Mouse (Mus musculus) megakaryocyte, adult 5-6 weeks (primary cell): ENCODE data around the gene Slamf9. TPM values are rescaled to one million over a fixed set of nuclear protein-coding genes. Genes with fewer than 3 reads are reported as not detected.

Experiments
- ATAC-seq: 2 replicates; pipeline ENCODE4 v1.8.0; 2016; ENCODE audit warnings: mild to moderate bottlenecking, inconsistent platforms; ENCODE audit not compliant: poor library complexity, severe bottlenecking
- total RNA-seq, 2 experiments: library from RNA; stranded (forward) in 1 of 2; stranded (reverse) in 1 of 2; fragments of 153-499, 151-499 nt in 1 of 2; fragments of 221-1000, 200-1000 nt in 1 of 2; gene quantifications; 2 replicates each; pipeline versions ENCODE4 v1.2.3 to v1.2.4; 2015 to 2017

The Slamf9 gene
- total RNA-seq (2015): 2.3 and 3.1 TPM in 2 replicates
- total RNA-seq (2017): 0.11 and 1.5 TPM in 2 replicates

DNA sequence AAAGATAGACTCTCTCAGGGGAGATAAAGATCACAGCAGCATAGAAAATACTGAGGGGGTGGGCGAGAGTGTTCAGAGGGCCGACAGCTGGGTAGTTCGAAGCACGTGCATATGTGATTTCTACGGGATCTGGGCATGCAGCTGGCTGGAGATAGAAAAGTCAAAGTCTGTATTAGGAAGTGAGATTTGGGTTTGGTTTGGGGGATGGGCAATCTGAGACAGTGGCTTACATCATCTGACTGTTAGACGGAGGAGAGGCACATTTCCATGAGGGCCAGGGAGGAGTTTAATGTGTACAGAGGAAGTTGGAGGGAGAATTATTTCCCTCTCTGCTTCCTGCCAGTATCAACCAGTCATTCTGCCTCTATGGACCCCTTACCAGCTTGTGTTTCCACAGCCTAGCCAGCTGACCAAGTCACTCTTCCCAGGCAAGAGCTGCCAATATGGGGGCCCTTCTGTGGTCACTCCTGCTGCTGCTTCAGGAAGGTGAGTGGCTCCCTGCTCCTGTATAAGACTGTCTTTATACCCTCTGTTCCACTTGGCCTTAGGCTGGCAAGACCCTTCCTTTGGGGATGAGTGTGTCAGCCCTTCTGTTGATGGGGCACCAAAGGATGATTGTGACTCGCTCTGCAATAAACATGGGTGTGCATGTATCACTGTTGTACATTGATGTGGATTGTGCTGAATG, at the start of gene Slamf9:
TSS of gene Slamf9 (plus strand) at position 305 of the 688 bp plus-strand sequence.
- peak; percentile 91 for ATAC-seq

DNA sequence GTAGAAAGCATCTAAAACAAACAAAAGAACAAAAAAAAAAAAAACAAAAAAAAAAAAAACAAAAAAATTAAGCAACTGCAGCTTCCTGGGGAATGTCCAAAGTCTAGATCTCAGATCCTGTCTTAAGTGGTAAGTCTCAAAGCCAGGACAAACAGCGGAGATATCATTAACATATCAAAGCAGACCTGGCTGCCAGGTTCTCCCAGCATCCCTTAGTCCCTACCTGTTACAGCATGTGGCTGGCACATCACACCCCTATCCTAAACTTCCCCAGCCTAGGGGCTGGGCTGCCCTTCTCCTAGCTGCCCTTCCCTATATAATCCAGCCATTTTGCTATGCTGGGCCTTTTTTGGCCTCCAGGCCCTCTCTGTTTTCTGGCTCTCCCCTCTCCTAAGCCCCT, 48.7 kb upstream of the Slamf9 start:
- ATAC-seq: no peak

DNA sequence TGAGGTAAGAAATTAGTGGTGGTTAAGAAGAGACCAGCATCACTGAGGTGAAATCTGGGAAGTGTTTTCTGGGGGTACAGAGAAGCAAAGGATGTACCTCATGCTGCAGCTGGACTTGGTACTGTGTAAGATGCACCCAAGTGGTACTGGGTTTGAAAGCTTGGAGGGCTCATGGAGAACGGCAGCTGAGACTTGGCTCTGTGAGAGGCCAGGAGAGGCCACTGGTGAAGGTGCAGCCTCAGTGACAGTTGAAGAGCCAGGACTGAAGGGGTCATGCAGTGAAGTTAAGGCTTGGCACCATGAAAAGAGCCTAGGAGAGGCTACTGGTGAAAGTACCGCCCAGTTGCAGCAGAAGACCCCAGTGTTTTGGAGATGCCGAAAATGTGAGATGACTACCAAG, 47.3 kb upstream of the Slamf9 start:
- no peak for ATAC-seq

DNA sequence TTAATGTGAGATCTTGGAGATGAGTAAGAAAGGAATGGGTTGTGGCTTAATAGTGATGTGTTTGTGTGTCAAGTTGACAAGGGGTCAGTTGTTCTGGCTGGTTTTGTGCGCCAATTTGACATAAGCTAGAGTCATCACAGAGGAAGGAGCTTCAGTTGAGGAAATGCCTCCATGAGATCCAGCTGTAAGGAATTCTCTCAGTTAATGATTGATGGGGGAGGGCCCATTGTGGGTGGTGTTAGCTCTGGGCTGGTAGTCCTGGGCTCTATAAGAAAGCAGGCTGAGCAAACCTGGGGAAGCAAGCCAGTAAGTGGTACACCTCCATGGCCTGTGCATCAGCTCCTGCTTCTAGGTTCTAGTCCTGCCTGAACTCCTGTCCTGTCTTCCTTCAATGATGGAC, 46.5 kb upstream of the Slamf9 start:
- ATAC-seq: no peak

DNA sequence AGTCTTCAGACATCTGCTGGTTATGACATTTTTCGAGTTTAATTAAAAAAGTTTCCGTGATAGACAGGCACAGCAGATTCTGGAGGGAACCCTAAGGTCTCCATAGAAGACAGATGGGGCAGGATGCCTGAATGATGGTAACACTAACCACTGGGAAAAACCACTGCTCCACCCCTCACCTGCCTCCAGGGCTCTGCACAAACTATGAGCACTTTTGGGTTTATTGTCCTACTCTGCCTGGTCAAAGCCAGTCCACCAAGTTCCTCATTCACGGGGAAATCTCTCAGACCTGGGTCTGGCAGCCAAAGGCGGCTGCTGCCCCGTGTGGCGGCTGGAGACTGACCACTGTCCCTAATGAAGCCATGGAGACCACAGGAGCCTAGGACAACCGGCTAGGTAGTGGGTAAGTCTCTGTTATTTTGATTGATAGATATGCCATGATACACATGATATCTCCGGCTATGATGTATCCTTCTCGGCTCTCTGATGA, 44.4 kb upstream of the Slamf9 start:
- peak; percentile 10; the same call in 1 of the 2 replicates for ATAC-seq

DNA sequence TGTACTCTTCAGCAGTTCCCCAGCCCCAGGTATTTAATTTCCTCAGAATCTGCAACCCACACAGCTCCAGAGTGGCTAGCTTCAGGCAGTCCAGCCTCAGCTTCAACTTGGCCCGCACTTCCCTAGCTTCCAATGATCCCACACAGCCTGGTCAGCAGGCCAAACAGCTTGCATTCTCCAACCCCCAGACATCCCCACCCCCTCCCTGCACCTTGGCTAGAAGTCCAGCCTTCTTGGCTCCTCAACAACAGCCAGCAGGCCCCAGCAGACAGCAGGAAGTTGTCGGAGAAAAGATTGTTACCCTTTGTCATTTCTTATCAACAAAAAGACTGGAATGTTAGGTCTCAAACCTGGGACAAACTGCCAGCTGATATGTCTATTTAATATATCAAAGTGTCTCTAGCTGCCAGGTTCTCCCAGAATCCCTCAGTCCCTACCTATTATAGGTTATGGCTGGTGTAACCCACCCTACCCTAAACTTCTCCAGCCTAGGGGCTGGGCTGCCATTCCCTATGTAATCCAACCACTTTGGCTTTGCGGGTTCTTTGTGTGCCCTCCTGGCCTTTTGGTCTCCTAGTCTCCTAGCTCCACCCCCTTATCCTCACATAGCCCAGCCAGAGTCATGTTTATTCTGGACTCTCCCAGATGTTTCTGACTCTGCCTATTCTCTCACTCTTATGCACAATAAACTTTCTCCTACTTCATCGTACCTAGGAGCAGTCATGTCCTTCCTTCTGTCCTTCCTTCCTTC, 43.1 kb upstream of the Slamf9 start:
- no peak for ATAC-seq

DNA sequence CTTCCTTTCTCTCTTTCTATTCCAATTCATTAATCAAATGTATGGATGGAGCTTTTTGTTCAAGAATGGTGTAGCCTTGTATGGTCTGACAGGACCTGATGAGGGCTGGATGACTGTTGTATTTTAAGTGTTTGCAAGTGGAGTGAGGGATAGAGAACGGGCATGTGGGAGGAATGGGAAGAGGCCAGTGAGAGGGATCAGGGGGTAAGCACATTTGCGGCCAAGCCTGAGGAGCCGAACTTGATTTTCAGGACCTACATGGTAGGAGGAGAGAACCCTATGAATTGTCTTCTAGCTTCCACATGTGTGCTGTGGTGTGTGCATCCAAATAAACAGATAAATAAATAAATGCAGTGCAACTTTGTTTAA, 42.6 kb upstream of the Slamf9 start:
- ATAC-seq: no peak

DNA sequence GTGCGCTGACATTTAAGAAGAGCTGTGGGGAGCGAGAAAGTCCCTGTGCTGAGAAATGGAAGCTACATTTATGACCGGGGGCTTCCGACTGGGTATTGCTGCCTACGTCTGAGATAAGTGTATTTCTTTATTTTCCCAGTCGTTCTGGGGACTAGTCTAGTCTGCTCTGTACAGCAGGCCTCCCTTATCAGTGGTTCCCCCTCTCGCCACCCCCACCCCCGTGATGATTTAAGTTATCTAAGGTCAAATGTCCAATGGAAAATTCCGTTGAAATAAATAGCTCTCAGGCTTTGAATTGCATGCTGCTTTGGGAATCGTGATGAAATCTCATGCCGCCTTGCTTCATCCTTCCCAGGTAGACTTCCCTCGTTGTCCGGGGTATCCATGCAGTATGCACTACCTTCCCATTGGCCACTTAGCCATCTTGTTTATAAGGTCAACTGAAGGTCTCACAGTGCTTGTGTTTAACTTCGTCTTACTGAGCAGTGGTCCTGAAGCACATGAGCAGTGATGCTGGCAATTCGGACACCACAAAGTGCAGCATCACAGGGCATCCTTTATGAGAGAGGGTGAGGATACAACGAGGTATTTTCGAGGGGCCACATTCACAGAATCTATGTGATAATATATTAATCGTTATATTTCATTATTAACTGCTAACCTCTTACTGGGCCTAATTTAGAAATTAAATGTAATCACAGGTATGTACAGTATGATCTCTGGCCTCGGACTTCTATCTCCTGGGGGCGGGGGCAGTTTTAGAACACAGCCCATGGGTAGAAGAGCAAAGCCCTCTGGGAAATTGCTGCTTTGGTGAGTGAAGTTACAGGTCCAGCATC, 41.9 kb upstream of the Slamf9 start:
- no peak for ATAC-seq

DNA sequence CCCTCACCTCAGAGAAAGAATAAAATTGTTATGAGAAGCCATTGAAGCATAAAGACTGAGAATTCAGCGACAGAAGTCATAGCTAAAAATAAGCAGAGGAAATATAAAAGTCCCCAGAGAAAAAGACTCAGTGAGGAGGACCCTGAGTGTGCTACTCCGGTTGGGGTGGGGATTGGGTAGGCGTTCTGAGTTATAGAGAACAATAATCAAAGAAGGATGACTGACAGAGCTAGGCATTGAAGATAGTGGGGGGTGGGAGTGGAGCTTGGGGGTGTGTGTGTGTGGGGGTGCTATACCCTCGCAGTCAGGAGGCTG, 41.4 kb upstream of the Slamf9 start:
- ATAC-seq: no peak

DNA sequence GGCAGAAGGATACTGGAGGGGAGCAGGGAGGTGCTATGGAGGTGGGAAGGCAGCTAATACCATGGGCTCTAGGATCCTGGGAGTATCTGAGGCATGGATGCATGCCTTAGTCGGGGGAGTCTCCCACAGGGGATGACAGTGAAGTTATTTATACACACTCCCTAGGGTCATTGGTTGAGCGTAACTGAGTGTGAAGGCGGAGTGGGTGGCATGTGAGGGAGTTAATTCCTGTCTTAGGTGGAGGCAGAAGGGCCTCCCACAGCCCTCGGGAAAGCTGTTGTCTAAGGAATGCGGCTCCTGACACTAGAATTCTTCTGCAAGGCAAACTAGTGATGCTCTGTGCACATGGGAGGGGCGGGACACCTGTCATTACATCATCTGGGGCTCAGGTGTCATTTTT, 38.4 kb upstream of the Slamf9 start:
- ATAC-seq: no peak

DNA sequence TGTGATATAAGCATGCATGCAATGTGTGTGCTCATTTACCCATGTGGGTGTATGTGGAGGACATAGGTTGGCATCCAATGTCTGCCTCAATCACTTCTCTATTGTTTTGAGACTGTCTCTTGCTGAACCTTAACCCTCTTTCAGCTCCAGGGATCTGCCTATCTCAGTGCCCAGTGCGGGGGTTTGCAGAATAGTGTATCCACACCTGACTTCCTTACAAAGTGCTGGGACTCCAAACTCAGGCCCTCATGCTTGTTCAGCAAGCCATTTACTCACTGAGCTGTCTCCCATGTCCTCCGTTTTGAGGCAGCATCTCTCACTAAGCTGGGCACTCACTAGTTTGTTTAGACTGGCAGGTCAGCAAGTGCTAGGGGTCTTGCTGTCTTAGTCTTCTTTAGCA, 36.5 kb upstream of the Slamf9 start:
- ATAC-seq: no peak

DNA sequence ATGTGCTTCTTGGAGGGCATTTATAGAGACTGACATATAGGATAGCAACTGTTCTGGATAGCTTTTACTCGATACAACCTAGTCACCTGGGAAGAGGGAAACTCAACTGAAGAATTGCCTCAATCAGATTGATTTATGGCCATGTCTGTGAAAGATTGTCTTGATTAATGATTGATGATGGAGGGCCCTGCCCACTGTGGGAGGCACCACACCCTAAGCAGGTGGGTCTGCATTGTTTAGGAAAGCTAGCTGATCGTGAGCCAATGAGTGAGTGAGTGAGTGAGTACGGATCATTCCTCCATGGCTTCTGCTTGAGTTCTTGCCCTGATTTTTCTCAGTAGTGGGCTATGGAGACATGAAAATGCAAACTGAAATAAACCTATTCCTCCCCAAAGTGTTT, 34.6 kb upstream of the Slamf9 start:
- ATAC-seq: no peak

DNA sequence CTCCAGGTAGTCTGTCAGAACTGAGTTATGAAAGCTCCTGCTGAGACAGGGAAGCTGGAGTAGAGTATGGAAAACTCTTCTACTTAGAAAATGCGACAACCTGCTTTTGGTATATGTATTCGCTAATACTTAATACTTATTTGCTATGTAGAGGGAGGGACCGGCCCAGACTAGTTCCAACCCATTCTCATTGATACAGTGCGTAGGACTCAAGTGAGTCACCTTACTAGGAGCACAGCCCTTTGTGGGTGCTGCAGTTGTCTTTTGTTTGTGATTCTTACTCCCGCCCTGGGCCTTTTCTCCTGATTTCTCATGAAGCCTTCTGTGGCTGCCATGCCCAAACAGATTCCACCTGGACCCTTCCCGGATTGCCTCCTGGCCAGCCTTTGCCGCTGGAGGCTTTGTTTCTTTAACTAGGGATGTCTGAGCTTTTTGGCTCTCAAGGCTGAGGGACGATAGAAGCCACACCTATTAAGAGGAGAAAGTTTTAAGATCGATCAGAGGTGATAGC, 33.2 kb upstream of the Slamf9 start:
- ATAC-seq: no peak

DNA sequence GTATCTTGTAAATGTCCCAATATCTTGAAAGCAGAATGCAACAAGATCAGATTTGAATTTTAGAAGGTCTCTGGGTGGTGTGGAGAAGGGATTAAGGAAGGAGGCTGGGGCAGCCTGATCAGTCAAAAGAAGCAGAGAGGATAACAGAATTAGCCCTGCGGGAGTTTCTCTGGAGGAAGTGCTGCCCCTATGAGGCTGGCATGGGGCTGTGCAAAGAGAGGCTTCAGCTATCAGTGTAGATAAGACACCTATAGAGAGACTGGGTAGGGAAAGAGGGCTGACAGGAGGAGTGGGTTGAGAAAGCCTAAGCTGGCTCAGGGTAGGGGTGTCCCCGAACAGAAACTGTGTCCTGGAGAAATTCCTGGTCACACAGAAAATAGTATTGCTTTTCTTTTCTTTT, 24.9 kb upstream of the Slamf9 start:
- ATAC-seq: no peak

DNA sequence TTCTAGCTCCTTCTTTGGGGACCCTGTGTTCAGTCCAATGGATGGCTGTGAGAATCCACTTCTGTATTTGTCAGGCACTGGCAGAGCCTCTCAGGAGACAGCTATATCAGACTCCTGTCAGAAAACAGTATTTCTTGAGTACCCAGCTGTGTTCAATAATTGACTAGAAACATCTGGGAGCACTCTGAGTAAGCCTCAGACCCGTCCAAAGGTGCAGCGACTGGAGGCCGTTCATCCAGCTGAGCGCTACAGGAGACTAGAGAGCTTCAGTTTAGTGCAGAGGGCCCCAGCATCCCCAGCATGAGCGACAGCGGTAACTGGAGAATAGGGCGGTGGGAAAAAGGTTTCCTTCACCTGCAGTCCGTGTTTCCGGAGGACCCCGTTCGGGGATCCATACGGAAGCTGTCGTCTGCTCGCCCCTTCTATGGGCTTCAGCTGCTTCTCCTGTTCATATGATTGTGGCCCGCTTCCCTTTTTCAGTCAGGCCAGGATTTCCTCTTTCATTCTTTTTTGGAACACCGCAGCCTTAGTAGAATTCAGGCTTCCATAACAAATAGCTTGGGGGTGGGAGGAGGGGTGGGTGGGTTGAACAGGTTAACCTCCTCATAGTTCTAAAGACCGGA, 24.2 kb upstream of the Slamf9 start:
- ATAC-seq: peak; percentile 57

DNA sequence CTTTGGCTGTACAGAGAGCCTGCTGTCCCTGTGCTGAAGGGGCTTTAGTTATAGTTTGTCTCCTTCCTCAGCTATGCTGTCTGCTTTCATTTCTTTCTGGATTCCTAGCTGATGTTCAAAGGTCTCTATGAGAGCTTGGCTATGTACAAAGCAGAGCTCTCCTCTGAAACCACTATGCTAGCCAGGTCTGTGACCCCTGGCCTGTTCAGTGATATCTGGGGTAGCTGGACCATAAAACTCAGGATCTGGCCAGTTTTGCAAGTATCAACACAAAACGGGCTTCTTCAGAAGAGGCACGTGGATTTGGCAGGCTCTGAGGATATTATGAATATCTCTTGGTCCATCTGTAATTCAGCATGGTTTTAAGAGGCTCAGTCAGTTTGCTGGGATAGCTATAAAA, 22.2 kb upstream of the Slamf9 start:
- no peak for ATAC-seq

DNA sequence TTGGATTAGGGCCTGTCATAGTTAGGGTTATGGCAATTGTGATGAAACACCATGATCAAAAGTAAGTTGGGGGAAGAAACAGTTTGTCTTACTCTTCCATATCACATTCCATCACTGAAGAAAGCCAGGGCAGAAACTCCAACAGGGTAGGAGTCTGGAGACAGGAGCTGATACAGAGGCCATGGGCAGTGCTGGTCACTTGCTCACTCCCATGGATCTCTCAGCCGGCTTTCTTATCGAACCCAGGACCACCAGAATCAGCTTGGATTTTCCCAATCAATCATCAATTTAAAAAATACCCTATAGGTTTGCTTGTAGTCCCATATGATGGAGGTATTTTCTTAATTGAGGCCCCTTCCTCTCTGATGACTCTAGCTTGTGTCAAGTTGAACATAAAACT, 21.3 kb upstream of the Slamf9 start:
- no peak for ATAC-seq

DNA sequence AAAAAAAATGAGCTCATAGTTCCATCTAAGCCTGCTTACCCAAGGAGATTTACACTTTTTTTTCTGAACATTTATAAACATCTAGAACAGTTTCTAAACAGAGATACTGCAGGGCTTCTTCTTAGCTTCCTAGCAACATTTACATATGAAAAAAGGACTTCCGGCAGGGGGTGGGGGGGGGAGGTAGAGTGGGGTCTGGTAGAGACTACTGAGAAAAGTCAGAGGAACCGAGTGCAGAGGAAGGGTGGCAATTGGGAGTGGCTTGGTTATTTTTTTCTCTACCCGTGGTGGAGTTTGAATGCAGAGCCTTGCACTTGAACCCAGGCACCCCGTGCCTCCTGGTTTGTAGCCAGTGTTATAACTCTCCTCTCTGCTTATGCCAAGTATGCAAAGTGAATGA, 19.7 kb upstream of the Slamf9 start:
- peak; percentile 43 for ATAC-seq

DNA sequence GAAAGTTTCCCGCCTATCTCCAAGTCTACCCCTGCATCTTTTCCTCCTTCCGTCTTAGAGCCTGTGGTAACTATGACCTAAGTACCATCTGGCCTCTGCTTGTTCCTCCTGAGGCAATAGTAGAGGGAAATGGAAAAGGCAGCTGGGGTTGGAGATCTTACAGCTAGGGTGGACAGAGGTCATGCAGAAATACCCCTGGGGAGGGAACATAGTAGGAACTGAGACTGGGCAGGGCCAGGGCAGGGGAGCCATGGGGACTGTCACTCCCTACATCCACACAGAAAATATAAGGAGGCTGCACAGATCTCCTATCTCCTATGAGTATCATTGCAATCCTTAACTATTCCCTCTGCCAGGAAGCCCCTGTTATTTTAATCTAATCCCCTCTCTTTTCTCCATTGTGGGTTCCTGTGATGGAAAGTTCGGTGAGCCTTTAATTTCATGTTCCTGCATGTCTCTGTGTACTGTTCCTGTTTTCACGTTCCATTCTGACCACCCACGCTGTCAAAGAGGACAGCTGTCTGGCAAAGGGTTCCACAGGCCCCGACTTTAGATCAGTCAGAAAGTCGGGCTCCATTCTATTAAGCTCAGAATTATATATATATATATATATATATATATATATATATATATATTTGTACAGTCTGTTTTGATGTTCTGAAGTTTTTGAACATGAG, 19.0 kb upstream of the Slamf9 start:
- peak; percentile 94 for ATAC-seq

DNA sequence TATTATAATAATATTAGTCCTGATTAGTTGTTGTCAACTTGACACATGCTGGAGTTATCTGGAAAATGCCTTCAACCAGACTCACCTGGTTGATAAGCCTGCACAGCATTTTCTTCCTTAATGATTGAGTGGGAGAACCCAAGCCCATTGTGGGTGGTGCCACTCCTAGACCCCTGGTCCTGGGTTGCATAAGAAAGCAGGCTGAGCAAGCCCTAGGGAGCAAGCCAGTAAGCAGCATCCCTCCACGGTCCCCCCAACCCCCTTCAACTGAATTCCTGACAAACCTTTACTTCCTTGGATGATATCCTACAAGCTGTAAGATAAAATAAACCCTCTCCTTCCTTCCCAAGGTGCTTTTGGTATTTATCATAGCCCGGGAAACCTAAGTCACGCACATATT, 18.0 kb upstream of the Slamf9 start:
- no peak for ATAC-seq
